Mouse (Mus musculus) G1E-ER4 (cell line): Measurements from ENCODE around the gene Khk. TPM values are rescaled to one million over a fixed set of nuclear protein-coding genes. Genes with fewer than 3 reads are reported as not detected.

Experiments used
- GATA1 ChIP-seq: IDR thresholded peaks from one replicate; pipeline ENCODE4 v1.8.0; 2012; ENCODE audit warnings: low read length, inconsistent platforms
- polyA plus RNA-seq: library from polyadenylated mRNA; stranded (reverse); fragments of >175 nt; gene quantifications from 2 replicates; pipeline ENCODE4 v1.2.3, GENCODE M21; 2012

Gene Khk
- polyA plus RNA-seq, 1 experiment, result 38.7 TPM

DNA sequence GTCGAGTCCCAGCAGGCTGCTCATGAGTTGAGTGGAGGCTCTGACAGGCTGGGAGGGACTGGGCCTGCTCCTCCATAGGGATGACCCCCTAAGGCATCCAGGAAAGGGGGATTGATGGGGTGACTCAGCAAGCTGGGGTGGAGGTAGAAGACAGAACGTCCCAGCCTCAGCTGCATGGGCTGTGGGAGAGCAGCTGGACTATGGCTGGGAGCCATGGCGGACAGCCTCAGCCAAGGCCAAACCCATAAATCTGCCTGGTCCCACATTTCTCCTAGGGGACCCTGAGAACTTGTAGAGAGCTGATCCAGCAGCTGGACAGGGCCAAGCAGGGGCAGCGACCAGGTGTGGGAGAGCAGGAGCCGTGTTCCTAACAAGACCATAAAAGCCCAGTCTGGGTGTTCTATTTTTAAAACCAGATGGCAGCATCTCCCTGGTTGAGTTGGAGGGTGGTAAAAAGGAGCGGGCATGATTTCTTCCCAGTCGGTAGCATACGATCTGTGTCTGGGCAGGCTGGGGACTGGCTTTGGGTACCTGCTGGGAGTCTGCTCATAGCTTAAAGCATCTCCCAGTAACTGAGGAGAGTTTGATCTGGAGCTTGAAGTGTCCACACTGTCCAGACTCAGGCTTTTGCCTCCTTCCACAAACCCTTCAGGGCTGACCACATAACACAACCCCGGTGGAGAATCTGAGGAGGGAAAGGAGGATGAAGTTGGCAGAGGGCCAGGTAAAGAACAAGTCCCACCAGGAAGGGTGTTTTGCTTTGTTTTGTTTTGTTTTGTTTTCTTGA is 53.8 kb downstream of the Khk start:
- TF ChIP-seq GATA1, result no peak

Other genes with a start within 250 kb of the Khk start
- gene Dpysl5, start 209.9 kb upstream of the Khk start, polyA plus RNA-seq, result not detected in 2 replicates
- gene Mapre3, start 106.8 kb upstream of the Khk start, polyA plus RNA-seq, result not detected in 2 replicates
- gene Tmem214, start 53.4 kb upstream of the Khk start, polyA plus RNA-seq, result 28.5 and 36.1 TPM in 2 replicates
- 34.9 and 40.4 TPM in 2 replicates for gene Agbl5, start 32.7 kb upstream of the Khk start, polyA plus RNA-seq
- gene Ost4, start 13.6 kb upstream of the Khk start, polyA plus RNA-seq, result 72.2 and 79.8 TPM in 2 replicates
- gene Emilin1, start 8.0 kb upstream of the Khk start, polyA plus RNA-seq, result 1.3 and 1.7 TPM in 2 replicates
- not detected in 2 replicates for gene Cgref1, start 24.2 kb downstream of the Khk start, polyA plus RNA-seq
- gene Preb, start 38.9 kb downstream of the Khk start, polyA plus RNA-seq, result 52.8 and 78.2 TPM in 2 replicates
- not detected in 2 replicates for gene Tcf23, start 47.2 kb downstream of the Khk start, polyA plus RNA-seq
- gene Atraid, start 126.9 kb downstream of the Khk start, polyA plus RNA-seq, result 15.6 and 22.3 TPM in 2 replicates
- gene Slc5a6, start 127.5 kb downstream of the Khk start, polyA plus RNA-seq, result 5.7 and 15.3 TPM in 2 replicates
- 640 and 661 TPM in 2 replicates for gene Cad, start 133.3 kb downstream of the Khk start, polyA plus RNA-seq
- not detected in 2 replicates for gene Dnajc5g, start 184.9 kb downstream of the Khk start, polyA plus RNA-seq
- gene Slc30a3, start 186.8 kb downstream of the Khk start, polyA plus RNA-seq, result not detected in 2 replicates
- gene Trim54, start 195.3 kb downstream of the Khk start, polyA plus RNA-seq, result not detected in 2 replicates
- gene Ucn, start 217.4 kb downstream of the Khk start, polyA plus RNA-seq, result not detected in 2 replicates
- gene Mpv17, start 232.8 kb downstream of the Khk start, polyA plus RNA-seq, result 25.8 and 30.0 TPM in 2 replicates